ENCODE assay signal across 14 mouse cellular contexts in genomic region chr7:35117052-35117451, GRCm38 (mm10). TPM values are rescaled to one million over a fixed set of nuclear protein-coding genes. Genes with fewer than 3 reads are reported as not detected.
DNase-seq lines count a peak whose midpoint lies in the region; ATAC-seq and TF ChIP-seq lines count a peak whose summit lies in the region.
"Had no signal": no experiment of that assay in that cellular context is flagged by ENCODE, and none has a peak within 500 bp of the region (broad histone marks: within the 10 kb centered on the region; RNA-seq: fewer than 3 reads in every experiment).

No protein-coding gene starts in this region.

- no peak for DNase-seq in neural tube, embryonic 10.5 days (ENCODE audit: extremely low spot score, low spot score)
- DNase-seq in lung, postnatal 0 days (ENCODE audit: low spot score), result peak; percentile 50
- no peak for DNase-seq in kidney, adult 8-10 months
- DNase-seq in spleen, adult 18-20 months, result no peak
- DNase-seq in layer of hippocampus, adult 9-10 months (ENCODE audit: low spot score), result no peak
- DNase-seq: cerebellum, adult 11 months; gastrocnemius, postnatal 14 days; heart, postnatal 14 days; kidney, adult 9 months; right cerebral cortex, postnatal 14 days had no signal

- no peaks in the 10 kb centered on the region for H3K36me3 ChIP-seq in neural tube, embryonic 13.5 days
- no peaks in the 10 kb centered on the region for H3K36me3 ChIP-seq in intestine, embryonic 16.5 days (ENCODE audit: control insufficient read depth, insufficient read depth, low read length)
- H3K36me3 ChIP-seq in lung, postnatal 0 days (ENCODE audit: insufficient read depth, low read length), result no peaks in the 10 kb centered on the region
- H3K36me3 ChIP-seq: forebrain, embryonic 12.5 days; midbrain, embryonic 12.5 days had no signal

- peaks cover 66% of the 10 kb centered on the region for H3K27me3 ChIP-seq in neural tube, embryonic 13.5 days
- peaks cover 17% of the 10 kb centered on the region for H3K27me3 ChIP-seq in intestine, embryonic 16.5 days (replicated peaks; ENCODE audit: control insufficient read depth, insufficient read depth, low read length)
- no peaks in the 10 kb centered on the region for H3K27me3 ChIP-seq in lung, postnatal 0 days (replicated peaks; ENCODE audit: insufficient read depth, low read length)

- no peak overlapping the region for H3K9ac ChIP-seq in neural tube, embryonic 13.5 days
- H3K9ac ChIP-seq in intestine, embryonic 16.5 days (ENCODE audit: low read depth, low read length), result peak overlapping the region; percentile 91
- no peak overlapping the region for H3K9ac ChIP-seq in lung, postnatal 0 days (replicated peaks; ENCODE audit: low read depth)

- H3K4me3 ChIP-seq in neural tube, embryonic 13.5 days, result no peak overlapping the region
- peak overlapping the region; percentile 74 for H3K4me3 ChIP-seq in intestine, embryonic 16.5 days (ENCODE audit: low read length)
- no peak overlapping the region for H3K4me3 ChIP-seq in lung, postnatal 0 days (ENCODE audit: low read depth, low read length)

- TF ChIP-seq EP300 in lung, postnatal 0 days (IDR thresholded peaks at IDR 0.05), result no peak

- WGBS in neural tube, embryonic 13.5 days, result 32% methylated on average over 5 of the region's 5 CpGs
- 23% methylated on average over 5 of the region's 5 CpGs for whole genome bisulfite sequencing in intestine, embryonic 16.5 days
- WGBS in lung, postnatal 0 days, result 40% methylated on average over 5 of the region's 5 CpGs

- peak overlapping the region; percentile 99; the same call in 1 of the 2 replicates for H3K4me2 ChIP-seq in neural tube, embryonic 13.5 days
- peak overlapping the region; percentile 94 for H3K4me2 ChIP-seq in intestine, embryonic 16.5 days (ENCODE audit: low read depth, low read length)
- peak overlapping the region; percentile 95; the same call in 1 of the 2 replicates for H3K4me2 ChIP-seq in lung, postnatal 0 days (replicated peaks; ENCODE audit: low read depth, low read length)

- H3K4me1 ChIP-seq in neural tube, embryonic 13.5 days (replicated peaks), result peaks cover 35% of the 10 kb centered on the region
- peaks cover 27% of the 10 kb centered on the region for H3K4me1 ChIP-seq in intestine, embryonic 16.5 days (ENCODE audit: control insufficient read depth, insufficient read depth, low read length)
- H3K4me1 ChIP-seq in lung, postnatal 0 days (ENCODE audit: insufficient read depth, low read depth, low read length), result no peaks in the 10 kb centered on the region; the same call in 1 of the 2 replicates

- no peak for ATAC-seq in neural tube, embryonic 13.5 days (ENCODE audit: low read depth)
- peak; percentile 25 for ATAC-seq in intestine, embryonic 16.5 days
- no peak for ATAC-seq in lung, postnatal 0 days

- TF ChIP-seq CTCF in lung, postnatal 0 days (IDR thresholded peaks at IDR 0.05), result no peak

- H3K9me3 ChIP-seq in neural tube, embryonic 13.5 days, result no peaks in the 10 kb centered on the region
- H3K9me3 ChIP-seq in intestine, embryonic 16.5 days (ENCODE audit: control insufficient read depth, low read length), result no peaks in the 10 kb centered on the region
- no peaks in the 10 kb centered on the region for H3K9me3 ChIP-seq in lung, postnatal 0 days (ENCODE audit: low read length)
- H3K9me3 ChIP-seq: forebrain, embryonic 12.5 days; midbrain, embryonic 12.5 days had no signal

- no peak overlapping the region for H3K27ac ChIP-seq in neural tube, embryonic 13.5 days (replicated peaks)
- H3K27ac ChIP-seq in intestine, embryonic 16.5 days (ENCODE audit: low read length), result peak overlapping the region; percentile 98
- H3K27ac ChIP-seq in lung, postnatal 0 days (ENCODE audit: low read length), result peak overlapping the region; percentile 85; the same call in 1 of the 2 replicates
- H3K27ac ChIP-seq: forebrain, embryonic 12.5 days; midbrain, embryonic 12.5 days had no signal

RNA-seq across cellular contexts. Expression of gene Cebpa, which starts 2.0 kb away (rescaled TPM):
- 0.69 and 1.1 TPM in 2 replicates for polyA plus RNA-seq in neural tube, embryonic 13.5 days (2015; fragmentation: Nextera tagmentation; extraction: Ambion mirVana)
- 9.9 and 11.7 TPM in 2 replicates for polyA plus RNA-seq in intestine, embryonic 16.5 days (2015; fragmentation: Nextera tagmentation; extraction: Ambion mirVana)
- polyA plus RNA-seq in lung, postnatal 0 days (2015; fragmentation: Nextera tagmentation; extraction: Ambion mirVana), result 28.9 and 29.8 TPM in 2 replicates
